Mouse (Mus musculus): ENCODE results near the gene Ubr4.

- TF ChIP-seq CTCF (IDR thresholded peaks at IDR 0.05; ENCODE audit: extremely low read depth, insufficient read depth, low read length) (no peak), POLR2A (IDR thresholded peaks at IDR 0.05; ENCODE audit: extremely low read depth, insufficient read depth, low read length) (no peak)
These were observed 139.2 kb downstream of the Ubr4 start for GRCm38 (mm10) chr4:139491541-139492170.

Data from cortical plate, adult 2 months (tissue).